Mouse (Mus musculus) frontal cortex, adult (tissue): ENCODE measurements at regions not wholly inside any gene's neighbourhood (a gene's known extent, or its start where the extent isn't known, plus 50 kb on each side); places are given as distances from the start of the nearest gene placed in this dataset.

Source experiments
- ATAC-seq: cut with Nextera tagmentation; 2 replicates; pipeline ENCODE4 v1.9.2; 2017; ENCODE audit warnings: mild to moderate bottlenecking, moderate library complexity, mixed read lengths; ENCODE audit not compliant: low TSS enrichment

DNA sequence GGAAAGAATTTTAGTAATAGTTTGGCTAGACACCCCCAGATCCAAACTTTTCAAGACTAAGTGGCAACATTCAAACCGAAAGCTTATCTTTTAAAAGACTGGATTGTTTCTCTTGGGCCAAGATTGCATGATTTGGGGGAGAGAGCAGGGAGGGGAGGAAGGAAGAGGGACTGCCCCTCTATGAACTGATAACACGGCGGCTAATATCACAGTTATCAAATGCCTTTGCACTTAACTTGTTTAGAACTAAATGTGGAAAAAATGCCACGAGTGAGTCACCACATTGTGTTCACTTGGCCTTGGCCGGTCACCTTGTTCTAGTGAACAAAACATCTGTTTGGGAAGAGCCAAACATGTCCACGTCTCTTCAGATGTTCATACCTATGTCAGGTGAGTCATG, 92.3 kb downstream of the Tes start:
- no peak for ATAC-seq

DNA sequence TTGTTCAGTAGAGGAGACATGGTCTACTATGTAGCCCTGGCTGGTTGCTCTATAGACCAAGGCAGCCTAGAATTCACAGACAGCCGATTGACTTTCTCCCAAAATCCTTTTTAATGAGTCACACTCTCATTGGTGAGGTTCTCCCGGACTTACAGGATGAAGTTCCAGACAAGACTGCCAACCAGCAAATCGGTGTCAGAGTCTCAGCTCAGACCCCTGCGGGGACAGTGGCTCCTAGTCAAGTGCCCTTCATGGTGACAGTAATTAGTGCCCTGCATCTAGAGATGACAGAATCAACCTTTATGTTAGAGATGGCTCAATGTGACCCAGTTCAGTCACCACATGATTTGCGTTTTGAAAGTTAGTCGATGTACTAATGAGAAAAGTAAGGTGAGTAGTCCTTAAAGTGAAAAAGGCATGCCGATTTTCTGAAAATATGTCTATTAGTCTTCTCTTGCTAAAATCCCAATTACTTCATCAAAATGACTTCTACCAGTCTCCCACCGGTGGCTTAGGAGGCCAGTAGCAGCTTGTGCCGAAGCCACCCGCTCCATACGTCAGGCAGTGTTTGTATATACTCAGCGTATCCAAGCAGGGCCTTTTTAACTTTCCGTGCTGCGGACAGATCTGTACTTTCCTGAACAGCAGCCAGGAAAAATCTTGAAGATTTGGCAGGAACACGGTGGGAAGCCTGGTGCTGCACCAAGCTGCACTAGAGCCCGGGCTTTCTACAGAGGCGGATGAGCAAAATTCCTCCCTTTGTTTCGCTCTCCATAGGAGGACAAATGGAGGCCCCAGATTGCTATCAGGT, 105.2 kb downstream of the Tes start:
- peak; percentile 72 for ATAC-seq

DNA sequence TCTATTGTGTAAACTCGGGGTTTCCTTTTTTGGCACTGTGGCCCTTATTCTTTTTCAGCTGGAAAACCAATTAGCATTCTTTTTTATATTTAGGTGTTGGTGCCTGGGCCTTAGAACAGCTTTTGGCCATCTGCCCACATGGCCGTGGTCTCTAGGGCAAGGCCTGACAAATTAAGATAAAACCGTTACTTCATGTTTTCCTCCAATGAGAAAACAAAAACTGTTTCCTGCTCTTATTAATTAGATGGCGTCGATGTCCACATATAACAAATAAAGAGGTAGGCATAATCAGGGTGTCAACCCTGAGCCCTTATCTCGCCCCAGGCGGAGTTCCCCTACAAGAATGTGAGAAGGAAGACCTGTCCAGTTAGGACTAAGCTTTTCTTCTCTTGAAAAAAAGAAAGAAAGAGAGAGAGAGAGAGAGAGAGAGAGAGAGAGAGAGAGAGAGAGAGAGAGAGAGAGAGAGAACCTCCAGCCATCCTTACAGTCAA, 105.9 kb downstream of the Tes start:
- no peak; the same call in 1 of the 2 replicates for ATAC-seq

DNA sequence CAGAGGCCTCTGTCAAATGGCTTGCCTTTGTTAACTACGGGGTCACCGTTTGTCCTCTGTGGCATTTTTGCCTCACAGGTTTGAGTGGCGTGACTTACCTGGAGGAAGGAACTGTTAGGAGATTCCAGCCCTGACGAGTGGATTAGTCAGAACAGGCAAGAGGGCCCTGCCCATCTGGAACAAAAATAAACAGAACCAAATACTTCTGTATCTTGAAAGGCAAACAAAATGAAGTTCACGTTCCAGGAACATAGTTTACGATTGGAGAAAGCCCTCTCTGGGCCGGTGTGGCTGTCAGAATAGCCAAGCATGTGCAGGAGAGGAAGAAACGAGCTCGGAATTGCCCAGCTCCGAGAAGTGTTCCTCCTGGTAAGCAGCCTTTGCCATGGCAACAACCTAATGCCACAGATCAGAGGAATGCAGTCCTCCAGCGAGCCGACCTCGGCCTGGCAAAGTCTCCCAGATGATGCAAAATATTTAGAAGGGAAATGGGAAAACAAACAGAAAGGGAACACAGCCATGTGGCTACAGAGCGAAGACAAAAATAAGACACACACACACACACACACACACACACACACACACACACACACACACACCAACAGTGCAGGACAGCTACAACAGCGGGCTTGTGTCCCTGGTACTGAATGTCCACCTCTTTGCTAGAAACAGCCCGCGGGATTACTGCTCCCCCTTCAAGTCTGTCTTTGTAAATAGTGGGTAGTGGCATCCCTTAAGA, 106.5 kb downstream of the Tes start:
- ATAC-seq = peak; percentile 68

DNA sequence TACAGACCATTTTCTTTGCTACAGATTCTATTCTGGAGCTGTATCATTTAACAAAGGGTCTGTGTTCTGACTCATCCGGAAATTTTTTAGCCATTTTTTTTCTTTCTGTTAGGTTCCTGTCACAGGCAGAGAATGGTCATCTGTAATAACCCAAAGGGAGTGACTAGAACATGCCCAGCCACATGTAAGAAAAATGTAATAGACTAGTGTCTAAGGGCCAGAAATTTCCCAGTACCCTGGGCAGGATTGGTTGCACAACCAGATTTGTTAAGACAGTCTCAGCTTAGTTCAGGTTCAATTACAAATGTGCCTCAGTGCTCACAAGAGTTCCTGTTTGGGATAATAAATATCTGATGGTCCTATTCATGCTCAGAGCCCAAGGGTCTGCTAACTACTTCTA, 107.1 kb downstream of the Tes start:
- no peak for ATAC-seq

DNA sequence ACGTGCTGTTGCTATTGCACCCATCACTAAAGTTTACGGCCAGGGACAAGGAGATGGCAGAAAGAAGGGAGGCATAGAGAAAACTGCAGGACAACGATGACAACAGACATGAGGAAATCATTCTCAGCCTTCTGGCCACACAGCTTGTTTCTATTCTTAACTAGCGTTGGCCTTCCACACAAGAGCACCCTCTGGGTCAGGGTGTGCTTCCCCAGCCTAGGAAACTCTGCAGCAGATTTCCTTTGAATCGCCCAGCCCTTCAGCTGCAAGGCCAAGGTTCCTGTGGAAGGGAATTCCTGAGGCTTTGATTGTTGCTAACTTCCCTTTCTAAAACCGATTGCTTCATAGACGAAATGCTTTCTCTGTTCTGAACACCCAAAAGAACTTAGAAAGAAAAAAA, 103.8 kb upstream of the Cav2 start:
- ATAC-seq = no peak

DNA sequence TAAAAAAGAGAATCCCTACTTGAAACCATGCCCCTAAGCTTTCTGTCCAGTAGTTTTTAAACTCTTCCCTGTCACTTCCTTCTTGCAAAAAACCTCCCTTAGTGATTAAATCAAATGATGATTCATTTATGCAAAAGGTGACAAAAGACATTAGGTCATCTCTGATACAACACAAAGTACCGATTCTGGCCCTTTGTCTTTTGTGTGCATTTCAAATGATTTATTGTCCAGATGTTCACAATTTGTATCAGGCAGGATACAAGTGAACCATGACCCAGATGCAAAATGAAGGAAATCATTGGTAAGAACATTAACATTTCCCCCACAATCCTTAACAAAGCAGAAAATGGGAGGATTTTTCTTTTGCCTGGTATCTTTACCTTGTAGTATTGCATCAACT, 101.5 kb upstream of the Cav2 start:
- ATAC-seq = no peak

DNA sequence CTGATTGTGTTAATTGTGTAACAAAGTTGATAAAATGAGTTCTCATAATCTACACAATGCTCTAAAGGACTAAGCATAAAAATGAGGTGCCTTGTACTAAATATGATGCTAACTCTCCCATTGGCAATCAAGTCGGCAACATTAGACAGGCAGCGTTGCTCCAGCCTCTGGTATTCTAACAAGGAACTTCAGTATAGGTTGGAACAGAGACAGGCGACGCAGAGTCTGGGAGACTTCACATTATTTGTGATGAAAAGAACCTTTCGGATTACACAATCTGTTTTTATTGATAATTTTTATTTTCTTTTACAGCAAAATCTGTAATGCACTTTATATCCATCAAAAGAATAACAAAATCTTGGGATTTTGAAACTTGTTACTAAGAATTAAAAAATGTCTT, 94.4 kb upstream of the Cav2 start:
- no peak for ATAC-seq

DNA sequence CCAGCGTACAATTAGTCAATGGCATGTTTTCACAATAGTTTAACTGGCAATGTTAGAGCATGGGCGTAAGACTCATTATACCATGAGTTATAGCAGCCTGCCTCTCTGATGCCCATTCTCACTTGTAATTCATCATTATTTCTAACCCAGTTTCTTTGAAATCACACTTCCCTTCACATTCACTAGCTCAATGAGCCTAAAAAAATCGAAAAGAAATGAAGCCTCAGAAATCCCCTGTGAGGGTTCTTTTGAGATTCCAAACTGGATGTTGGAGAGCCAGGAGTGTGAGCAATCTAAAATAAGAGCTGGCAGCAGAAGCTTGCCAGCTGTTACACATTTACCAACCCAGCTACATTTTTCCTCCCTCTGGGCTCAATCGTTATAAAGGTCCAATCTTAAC, 93.9 kb upstream of the Cav2 start:
- ATAC-seq = peak; percentile 98

DNA sequence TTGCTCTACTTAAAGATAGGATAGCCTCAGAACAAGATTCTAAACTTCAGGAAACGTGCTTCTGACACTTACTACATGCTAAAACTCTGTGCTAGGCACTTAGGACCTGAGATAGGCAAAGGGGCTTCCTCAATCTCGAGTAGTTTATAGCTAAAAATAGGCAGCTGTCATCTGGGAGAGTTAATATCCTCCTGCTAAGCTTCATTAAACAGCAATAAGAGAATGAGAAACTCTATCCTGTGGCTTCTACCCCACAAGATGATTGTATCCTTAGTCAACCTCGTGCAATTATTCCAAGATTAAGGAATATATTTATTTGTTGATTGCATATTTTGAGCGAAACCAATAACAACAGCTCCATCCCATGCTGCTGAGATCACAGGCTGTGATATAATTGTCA, 85.4 kb upstream of the Cav2 start:
- no peak for ATAC-seq

DNA sequence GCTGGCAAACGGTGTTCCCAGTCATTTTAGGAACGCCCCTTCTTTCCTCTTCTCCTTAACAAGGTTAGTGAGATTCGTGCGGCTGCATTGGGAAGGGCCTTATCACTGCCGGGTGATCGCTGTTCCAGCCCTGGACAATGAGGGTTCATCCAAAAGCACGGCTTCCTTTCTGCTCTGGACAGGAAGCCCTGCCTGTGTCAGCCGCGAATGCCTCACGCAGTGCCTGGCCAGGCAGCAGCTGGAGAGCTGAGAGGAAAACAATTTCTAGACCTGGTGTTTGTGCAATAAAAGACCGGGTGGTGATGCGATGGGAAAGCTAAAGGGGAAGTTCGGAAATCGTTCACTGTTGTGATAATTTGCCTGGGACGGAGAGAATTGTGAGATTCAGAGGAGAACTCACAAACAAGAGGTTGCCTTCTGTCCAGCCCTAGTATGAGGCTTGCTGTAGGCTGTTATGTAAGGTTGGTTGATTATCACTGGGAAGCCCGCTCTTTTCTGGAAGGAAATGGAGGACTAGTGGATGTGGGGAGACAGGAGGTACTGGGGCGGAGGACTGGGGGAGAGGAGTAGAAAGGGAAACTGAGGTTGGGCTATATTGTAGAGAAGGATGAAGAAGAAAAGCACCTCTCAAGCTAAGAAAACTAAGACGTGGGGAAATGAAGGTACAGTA, 83.1 kb upstream of the Cav2 start:
- no peak for ATAC-seq

DNA sequence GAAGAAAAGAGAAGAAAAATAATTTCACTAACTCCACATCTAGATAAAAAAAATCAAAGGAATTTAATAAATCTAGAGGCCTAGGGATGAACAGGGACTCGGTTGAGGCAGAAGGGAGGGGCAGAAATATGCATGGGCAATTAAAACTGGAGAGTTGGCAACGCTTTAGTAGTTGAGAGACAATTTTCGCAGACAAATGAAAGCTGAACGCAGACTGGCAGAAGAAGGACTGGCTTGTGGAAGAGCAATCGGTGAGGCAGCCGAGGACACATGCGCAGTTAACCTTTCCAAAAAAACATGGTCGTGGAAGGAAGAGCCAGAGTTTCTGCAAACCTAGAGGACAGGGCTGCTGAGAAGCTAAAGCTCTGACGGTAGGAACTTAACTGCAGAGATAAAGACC, 82.1 kb upstream of the Cav2 start:
- no peak for ATAC-seq

DNA sequence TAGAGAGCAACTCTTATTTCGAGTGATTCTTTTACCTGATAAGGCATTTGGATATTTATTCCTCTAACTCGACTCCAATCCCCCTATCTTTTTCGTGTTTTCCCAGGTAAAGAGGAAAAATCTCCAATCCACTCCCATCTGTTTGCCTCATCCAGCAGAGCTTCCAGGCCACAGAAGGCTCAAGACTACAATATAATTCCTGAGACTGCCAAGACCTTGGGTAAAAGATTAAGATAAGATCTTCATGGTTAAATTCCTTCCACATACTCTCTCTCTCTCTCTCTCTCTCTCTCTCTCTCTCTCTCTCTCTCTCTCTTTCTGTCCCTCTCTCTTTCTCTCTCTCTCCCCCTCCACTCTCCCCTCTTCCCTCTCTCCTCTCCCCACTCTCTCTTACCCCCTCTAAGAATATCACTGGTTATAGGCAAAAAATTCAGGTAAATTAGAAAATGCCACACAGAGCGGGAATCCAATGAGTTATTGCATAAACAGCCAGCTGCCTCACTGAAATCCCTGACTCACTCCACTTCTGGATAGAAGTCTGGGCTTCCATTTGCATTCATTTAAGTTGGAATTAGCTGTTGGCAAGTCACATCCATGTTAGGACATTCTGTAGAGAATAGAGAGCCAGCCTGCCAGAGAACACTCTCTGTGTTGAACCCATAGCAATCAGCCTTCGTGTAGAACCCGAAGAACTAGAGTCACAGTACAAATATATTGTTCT, 78.9 kb upstream of the Cav2 start:
- ATAC-seq = peak; percentile 76

DNA sequence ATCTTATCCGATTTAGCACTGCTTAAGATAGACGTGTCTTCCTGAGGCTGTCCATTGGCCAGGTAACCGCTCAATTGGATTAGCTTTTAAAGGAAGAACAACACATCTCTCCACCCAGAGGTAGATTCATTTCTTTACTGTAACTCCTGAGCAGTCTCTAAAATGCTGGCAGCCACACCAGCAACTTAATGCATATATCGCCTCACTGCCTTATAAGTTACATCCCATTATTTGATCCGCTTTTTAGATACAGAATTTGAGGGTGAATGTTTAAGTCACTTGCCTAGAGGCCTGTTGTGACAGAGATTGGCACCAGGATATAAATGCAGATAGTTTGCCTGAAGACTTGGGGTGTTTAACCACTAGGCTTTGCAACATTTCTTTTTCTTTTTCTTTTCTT, 77.7 kb upstream of the Cav2 start:
- no peak for ATAC-seq

DNA sequence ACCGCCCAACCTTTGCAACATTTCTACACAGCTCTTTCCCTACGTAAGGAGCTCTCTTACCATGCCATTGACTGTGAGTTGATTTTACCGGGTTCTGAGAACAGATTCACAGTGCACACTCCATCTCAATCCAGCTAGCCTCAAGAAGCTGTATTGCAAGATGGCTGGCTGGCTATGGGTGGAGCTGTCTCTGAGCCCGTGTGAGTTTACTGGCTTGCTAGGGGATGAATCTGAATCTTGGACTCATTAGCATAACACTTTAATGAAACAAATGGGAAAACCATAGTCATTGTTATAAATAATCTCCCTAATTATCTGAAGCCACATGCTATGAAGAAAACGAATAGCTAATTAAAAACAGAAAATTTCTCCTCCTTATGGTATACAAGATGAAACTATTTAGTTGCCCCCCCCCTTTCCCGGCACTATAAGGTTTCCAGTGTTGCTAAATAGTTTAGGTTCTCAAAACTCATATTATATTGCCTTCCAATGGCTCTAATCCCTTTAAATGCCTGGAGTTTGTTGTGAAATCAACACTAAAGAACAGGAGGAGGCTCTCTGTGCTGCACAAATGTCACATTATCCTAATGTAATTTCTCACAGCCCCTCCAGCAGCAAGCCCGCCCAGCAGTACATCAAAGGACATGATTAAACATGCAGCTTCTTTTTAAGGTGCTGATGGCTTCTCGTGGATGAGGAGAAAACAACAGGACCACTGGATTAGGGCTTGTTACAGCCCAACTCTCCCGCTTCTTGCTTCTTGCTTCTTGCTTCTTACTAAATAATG, 76.9 kb upstream of the Cav2 start:
- ATAC-seq = no peak

DNA sequence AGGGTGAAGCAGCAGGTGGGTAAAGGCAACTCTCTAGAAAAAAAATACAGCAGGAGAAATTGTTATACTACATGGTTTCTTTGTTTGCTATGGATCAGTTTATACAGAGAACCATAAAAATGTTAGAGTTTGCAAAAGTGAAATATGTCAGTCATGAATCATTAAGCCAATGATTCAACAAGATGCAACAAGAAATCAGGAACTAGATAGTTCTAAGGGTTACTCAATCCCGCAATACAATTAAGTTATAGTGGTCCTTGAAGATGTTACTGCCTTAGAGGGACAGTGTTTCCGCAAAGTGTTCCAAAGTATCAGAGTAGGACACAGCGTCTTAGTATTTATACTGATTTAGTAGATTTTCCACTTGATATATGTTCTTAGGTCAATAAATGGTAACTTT, 74.1 kb upstream of the Cav2 start:
- ATAC-seq = no peak

DNA sequence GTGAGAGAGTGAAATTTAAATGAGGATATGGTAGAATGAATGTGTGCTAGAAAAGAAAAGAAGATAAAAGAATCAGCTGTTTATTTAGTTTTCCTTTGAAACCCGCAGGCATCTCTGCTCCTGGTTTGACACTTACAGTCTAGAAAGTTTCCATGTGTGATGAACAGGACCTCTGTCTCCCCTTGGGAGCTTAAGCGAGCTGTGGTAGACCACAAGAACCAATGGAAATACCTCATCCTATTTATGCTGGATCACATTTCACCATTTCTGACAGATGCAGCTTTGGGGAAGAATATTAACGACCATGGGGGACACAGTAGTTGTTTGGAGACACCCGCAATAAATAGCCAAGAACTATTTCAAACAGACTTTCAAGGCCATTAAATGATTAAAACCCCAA, 71.2 kb upstream of the Cav2 start:
- no peak for ATAC-seq

DNA sequence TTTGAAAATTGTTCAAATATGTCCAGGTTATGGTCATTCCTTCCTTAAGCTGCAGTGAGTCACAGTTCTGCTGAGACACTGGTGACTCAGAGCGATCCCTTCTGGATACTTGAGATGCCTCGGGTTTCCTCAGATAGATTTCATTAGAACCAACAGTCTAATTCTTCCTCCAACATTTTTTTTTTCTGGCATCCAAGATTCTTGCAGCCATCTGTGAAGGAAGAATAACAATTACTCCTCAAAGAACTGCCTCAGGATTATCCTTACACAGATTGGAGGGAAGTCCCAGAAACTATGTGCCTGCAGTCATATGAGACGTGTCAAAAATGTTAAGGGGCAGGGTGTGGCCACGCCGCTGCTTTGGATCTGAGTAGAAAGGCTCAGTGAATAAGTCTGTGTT, 69.6 kb upstream of the Cav2 start:
- peak; percentile 91 for ATAC-seq

DNA sequence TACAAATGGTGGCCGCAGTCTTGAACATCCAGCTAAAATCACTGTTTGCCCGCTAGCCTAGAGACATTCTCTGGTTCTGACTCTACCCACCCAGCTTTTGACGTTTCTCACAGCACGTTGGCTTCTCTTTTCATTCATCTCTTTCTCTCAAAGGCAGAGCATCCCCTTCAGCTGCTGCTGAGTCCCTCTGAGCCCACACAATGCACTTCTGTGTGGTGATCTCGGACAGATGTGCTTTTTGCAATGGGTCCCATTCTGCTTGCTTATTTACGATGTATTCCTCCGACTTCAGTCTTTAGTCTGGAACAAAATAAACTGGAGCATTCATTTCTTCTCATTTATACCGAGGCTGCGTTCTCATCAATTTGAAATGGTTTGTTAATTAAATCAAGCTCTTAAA, 66.2 kb upstream of the Cav2 start:
- ATAC-seq = no peak

DNA sequence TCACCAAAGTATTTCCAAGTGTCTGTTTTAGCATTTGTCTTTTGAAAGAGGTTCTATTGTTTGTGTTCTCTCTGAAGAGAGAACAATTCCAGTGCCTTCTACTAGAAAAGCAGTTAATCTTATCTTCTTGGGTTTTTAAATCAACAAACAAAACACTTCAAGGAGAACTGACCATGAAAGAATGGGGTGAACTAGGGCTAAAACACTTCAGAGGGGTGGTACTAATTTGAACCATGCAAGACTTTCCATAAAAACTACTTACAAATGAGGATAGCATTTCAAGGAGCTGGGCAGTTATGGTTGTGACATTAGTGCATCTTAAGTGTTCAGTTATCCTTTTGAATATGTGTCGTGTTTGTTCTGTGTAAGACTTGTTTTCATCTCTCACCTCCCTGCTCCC, 64.5 kb upstream of the Cav2 start:
- ATAC-seq = no peak

DNA sequence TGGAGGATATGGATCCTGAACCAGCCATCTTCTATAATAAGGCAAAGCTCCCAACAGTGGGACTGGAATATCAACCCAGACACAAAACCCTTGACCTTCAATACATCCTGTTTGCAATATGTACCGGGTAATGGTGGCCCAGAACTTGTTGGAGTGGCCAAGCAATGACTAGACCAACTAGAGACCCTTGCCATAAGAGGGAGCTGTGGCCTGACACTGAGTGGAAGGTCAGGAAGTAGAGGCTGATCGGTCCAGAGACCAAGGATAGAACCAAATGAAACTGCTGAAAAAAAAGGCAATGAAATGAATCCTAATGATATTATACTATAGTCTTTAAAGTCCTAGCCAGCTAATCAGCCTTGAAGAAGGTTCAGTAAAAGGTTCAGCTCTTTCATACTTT, 57.2 kb upstream of the Cav2 start:
- ATAC-seq = no peak
